Mouse (Mus musculus): ENCODE measurements at regions not wholly inside any gene's neighbourhood (a gene's known extent, or its start where the extent isn't known, plus 50 kb on each side); places are given as distances from the start of the nearest gene placed in this dataset.

GRCm38 (mm10) chr2:179024225-179024624 is 418.0 kb upstream of the Cdh4 start:
- no peak for TF ChIP-seq CTCF (IDR thresholded peaks at IDR 0.05; ENCODE audit: insufficient read depth, low read length)
- TF ChIP-seq POLR2A (IDR thresholded peaks at IDR 0.05; ENCODE audit: borderline replicate concordance, extremely low read depth, low read depth, low read length) = no peak
